Mouse (Mus musculus) neural tube, embryonic 14.5 days (tissue): ENCODE measurements around the gene Hap1. TPM values are rescaled to one million over a fixed set of nuclear protein-coding genes. Genes with fewer than 3 reads are reported as not detected.
"Not testable (repeated sequence)": the region's sequence is repeated elsewhere in the genome, so short reads cannot be mapped to it uniquely, and the experiment has no call there.

Experiments
- ATAC-seq: fragments of 200-750 bp; cut with Nextera tagmentation; 2 replicates; pipeline ENCODE4 v1.8.0; 2017; ENCODE audit warnings: low read depth, mild to moderate bottlenecking, moderate TSS enrichment, moderate library complexity
- H3K27ac ChIP-seq: fragments of 300-500 bp; sonication (generic); 2 replicates; pipeline ENCODE4 v1.5.1; 2014; ENCODE audit warnings: low read depth, mild to moderate bottlenecking, control low read depth, low read length, moderate library complexity, mixed read lengths
- H3K27me3 ChIP-seq: fragments of 300-500 bp; sonication (generic); 2 replicates; pipeline ENCODE4 v1.6.1; 2014; ENCODE audit warnings: low read length; ENCODE audit not compliant: control insufficient read depth, insufficient read depth
- H3K36me3 ChIP-seq: fragments of 300-500 bp; sonication (generic); 2 replicates; pipeline ENCODE4 v1.6.1; 2014; ENCODE audit warnings: low read length, mixed read lengths; ENCODE audit not compliant: control insufficient read depth, insufficient read depth
- H3K4me1 ChIP-seq: fragments of 300-500 bp; sonication (generic); 2 replicates; pipeline ENCODE4 v1.6.1; 2014; ENCODE audit warnings: low read length; ENCODE audit not compliant: control insufficient read depth, insufficient read depth
- H3K4me2 ChIP-seq: fragments of 300-500 bp; sonication (generic); 2 replicates; pipeline ENCODE4 v1.6.1; 2014; ENCODE audit warnings: mild to moderate bottlenecking, low read depth, low read length, control low read depth
- H3K4me3 ChIP-seq: fragments of 300-500 bp; sonication (generic); 2 replicates; pipeline ENCODE4 v1.5.1; 2014; ENCODE audit warnings: low read depth, low read length, control low read depth, mixed read lengths
- H3K9ac ChIP-seq: fragments of 300-500 bp; sonication (generic); replicated peaks from 2 replicates; pipeline ENCODE4 v1.6.1; 2014; ENCODE audit warnings: low read depth, mild to moderate bottlenecking, control low read depth, low read length, mixed read lengths
- H3K9me3 ChIP-seq: fragments of 300-500 bp; sonication (generic); 2 replicates; pipeline ENCODE4 v1.6.1; 2016; ENCODE audit warnings: low read length; ENCODE audit not compliant: control insufficient read depth
- WGBS: fragments of 180-500 bp; shearing (Covaris S2); extraction: QIAGEN DNeasy Blood & Tissue Kit; methylation state at CpG from one replicate; pipeline ENCODE4 v1.1.7; 2014; 5-methylcytosine and 5-hydroxymethylcytosine counted together
- polyA plus RNA-seq: library from polyadenylated mRNA; unstranded; fragments of >200 nt; fragmentation: Nextera tagmentation; extraction: Ambion mirVana; gene quantifications from 2 replicates; pipeline ENCODE4 v1.2.1, GENCODE M21; 2014

Gene Hap1
- polyA plus RNA-seq, 1 experiment from 2014 or later = 93.7 TPM

DNA sequence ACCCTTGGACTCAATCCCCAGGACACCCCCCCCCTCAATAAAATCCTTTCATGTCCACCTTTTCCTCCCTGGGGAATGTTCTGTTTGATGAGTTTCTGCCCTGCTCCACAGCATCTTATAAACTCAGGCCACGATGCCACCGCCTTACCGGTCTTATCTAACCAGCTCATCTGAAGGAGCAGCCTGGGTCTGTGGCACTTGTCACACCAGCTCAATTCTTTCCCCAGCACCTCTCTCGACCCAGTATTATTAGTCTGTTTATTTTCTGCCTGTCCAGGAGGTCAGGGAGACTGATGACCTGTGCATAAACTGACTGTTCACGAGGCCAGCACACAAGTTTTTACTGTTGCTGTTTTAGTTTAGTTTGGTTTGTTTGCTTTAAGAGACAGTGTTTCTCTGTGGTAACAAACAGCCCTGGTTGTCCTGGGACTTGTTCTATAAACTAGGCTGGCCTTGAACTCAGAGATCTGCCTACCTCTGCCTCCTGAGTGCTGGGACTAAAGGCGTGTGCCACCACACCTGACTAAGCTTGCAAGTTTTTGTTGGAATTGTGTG, 38.0 kb downstream of the Hap1 start:
- 75% methylated on average over 6 of the region's 6 CpGs for WGBS
- Histone ChIP-seq H3K27me3 (no peaks in the 10 kb centered on the region), H3K4me1 (peaks cover 4% of the 10 kb centered on the region; the same call in 1 of the 2 replicates), H3K36me3 (peaks cover 16% of the 10 kb centered on the region), H3K4me3 (no peak overlapping the region), H3K27ac (no peak overlapping the region), H3K9ac (no peak overlapping the region), H3K9me3 (no peaks in the 10 kb centered on the region), H3K4me2 (no peak overlapping the region)
- no peak for ATAC-seq

DNA sequence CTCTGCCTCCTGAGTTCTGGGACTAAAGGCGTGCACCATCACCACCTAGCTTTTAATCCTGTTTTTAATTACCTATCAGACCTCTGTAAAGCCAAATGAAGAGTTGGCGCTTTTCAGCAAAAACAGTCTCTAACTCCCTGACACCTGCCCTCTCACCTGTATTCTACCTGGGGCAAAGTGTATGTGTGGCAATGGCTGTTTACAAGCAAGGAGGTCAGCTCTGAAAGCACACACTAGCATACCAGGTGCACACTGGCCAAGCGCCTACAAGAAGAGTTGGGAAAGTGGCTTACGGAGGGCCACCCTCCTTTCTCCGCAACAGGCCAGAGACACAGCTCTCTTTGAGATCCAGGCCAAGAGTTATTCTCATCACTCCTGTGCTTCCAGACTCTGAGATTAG, 40.5 kb downstream of the Hap1 start:
- no peak overlapping the region for H3K27ac ChIP-seq
- no peak overlapping the region for H3K4me3 ChIP-seq
- no peak overlapping the region for H3K9ac ChIP-seq
- ATAC-seq = no peak
- no peaks in the 10 kb centered on the region for H3K36me3 ChIP-seq
- H3K27me3 ChIP-seq = no peaks in the 10 kb centered on the region
- 97% methylated on average over 5 of the region's 5 CpGs for WGBS
- H3K4me2 ChIP-seq = no peak overlapping the region
- H3K4me1 ChIP-seq = peaks cover 5% of the 10 kb centered on the region; the same call in 1 of the 2 replicates
- H3K9me3 ChIP-seq = no peaks in the 10 kb centered on the region

DNA sequence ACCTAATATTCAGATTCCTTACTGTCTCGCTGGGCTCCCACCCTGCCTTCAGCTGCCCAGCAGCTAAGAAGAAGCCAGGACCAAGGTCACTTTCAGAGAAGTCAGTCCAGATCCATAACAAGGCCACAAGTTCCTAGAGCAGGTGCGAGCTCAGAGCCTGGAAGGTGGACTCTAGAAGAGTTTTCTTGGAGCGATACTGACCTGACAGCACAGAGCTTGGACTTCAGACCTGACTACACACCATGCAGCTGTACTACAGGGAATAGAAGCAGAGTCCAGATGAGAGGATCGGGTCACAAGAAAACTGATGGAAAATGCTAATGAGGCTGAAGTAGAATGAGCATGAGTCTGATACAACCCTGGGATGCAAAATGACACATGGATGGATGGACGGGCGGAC, 42.5 kb downstream of the Hap1 start:
- H3K27me3 ChIP-seq = no peaks in the 10 kb centered on the region
- H3K4me3 ChIP-seq = no peak overlapping the region
- WGBS = 91% methylated on average over 6 of the region's 6 CpGs
- no peak overlapping the region for H3K9ac ChIP-seq
- no peaks in the 10 kb centered on the region for H3K9me3 ChIP-seq
- H3K4me1 ChIP-seq = peaks cover 5% of the 10 kb centered on the region; the same call in 1 of the 2 replicates
- no peak overlapping the region for H3K4me2 ChIP-seq
- no peaks in the 10 kb centered on the region for H3K36me3 ChIP-seq
- H3K27ac ChIP-seq = no peak overlapping the region
- no peak for ATAC-seq

DNA sequence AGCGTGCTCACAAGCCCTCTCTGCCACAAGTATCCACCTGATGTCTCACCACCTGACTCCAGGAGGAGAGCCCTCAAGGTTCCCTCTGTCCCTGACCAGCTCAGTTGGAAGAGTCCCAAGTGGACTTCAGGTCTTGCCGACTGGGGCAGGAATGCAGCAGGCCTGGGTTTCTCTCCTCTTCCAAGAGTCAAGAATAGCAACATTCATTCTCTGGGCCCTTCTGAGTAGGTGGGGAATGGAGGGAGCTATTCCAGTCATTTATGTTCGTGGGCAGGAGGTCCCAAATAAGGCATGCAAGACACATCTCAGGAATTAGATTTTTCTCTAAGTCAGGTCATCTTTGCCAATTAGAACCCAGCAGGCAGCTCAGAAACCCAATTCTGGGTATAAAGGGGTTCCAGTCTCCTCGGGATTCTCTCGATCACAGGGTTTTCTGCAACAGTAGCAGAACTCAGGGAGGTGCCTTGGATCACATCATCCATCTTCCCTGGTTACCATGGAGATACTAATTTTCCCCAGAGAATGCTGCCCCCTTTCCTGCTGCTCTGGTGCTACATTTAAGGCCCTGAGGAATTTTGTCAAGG, 43.7 kb downstream of the Hap1 start:
- no peak overlapping the region for H3K9ac ChIP-seq
- WGBS = 18% methylated on average over 5 of the region's 5 CpGs
- no peaks in the 10 kb centered on the region for H3K36me3 ChIP-seq
- H3K27ac ChIP-seq = no peak overlapping the region
- no peak overlapping the region for H3K4me3 ChIP-seq
- no peaks in the 10 kb centered on the region for H3K27me3 ChIP-seq
- H3K4me2 ChIP-seq = no peak overlapping the region
- ATAC-seq = no peak
- H3K4me1 ChIP-seq = peaks cover 5% of the 10 kb centered on the region; the same call in 1 of the 2 replicates
- H3K9me3 ChIP-seq = no peaks in the 10 kb centered on the region

DNA sequence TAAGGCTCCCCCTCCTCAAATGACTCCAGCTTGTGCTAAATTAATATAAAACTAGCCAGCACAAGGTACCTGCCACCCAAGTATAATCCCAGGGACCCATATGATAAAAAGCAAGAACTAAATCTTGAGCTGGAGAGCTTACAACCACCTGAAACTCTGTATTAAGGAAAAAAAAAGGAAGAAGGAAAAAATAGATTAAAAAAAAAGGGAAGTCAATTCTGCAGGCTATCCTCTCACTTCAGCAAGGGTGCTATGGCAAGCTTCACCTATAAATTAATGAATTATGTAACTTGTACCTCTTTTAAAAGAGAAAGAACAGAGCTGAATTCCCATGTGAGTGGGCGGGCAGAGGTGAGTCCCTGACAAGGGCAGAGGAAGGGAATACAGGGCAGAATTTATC, 44.3 kb downstream of the Hap1 start:
- H3K36me3 ChIP-seq = no peaks in the 10 kb centered on the region

DNA sequence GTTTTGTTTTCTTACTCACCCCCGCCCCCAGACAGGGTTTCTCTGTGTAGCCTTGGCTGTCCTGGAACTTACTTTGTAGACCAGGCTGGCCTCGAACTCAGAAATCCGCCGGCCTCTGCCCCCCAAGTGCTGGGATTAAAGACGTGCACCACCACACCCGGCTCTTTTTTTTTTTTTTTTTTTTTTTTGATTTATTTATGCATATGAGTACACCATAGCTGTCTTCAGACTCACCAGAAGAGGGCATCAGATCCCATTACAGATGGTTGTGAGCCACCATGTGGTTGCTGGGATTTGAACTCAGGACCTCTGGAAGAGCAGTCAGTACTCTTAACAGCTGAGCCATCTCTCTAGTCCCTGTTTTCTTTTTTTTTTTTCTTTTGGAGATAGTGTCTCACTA, 47.3 kb downstream of the Hap1 start:
- not testable (repeated sequence) for H3K4me3 ChIP-seq, H3K4me1 ChIP-seq, H3K27me3 ChIP-seq, H3K36me3 ChIP-seq, H3K27ac ChIP-seq, H3K9me3 ChIP-seq, H3K4me2 ChIP-seq, ATAC-seq, H3K9ac ChIP-seq
- WGBS = 91% methylated on average over 6 of the region's 6 CpGs

More for the DNA sequence above, 44.3 kb downstream of the Hap1 start:
- ATAC-seq = no peak
- Histone ChIP-seq H3K27ac (no peak overlapping the region), H3K4me3 (no peak overlapping the region), H3K27me3 (no peaks in the 10 kb centered on the region), H3K4me1 (peaks cover 5% of the 10 kb centered on the region; the same call in 1 of the 2 replicates), H3K9me3 (no peaks in the 10 kb centered on the region), H3K4me2 (no peak overlapping the region), H3K9ac (no peak overlapping the region)
- WGBS = 68% methylated on average over 1 of the region's 1 CpGs

DNA sequence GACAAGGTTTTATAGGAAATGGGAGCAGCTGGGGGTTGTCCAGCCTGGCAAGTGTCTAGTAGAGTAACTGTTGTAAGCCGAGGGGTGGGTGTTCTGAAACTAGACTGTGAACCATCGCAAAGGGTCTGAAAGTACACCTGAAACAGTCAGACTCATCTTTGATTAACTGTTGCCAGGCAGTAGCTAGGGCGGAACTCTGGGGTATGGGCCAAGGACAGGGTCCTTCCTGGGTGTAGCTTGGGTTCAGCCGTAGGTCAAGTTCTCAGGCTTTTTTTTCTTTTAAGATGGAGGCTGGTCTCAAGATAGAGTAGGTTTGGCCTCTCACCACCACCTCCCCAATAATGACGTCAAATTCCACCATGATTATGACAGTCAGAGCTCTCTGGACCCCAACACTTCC, 48.0 kb downstream of the Hap1 start:
- Histone ChIP-seq H3K4me2 (no peak overlapping the region), H3K4me1 (peaks cover 5% of the 10 kb centered on the region; the same call in 1 of the 2 replicates), H3K9ac (no peak overlapping the region), H3K27me3 (no peaks in the 10 kb centered on the region), H3K36me3 (no peaks in the 10 kb centered on the region), H3K27ac (no peak overlapping the region), H3K9me3 (no peaks in the 10 kb centered on the region), H3K4me3 (no peak overlapping the region)
- WGBS = 93% methylated on average over 5 of the region's 5 CpGs
- ATAC-seq = no peak

DNA sequence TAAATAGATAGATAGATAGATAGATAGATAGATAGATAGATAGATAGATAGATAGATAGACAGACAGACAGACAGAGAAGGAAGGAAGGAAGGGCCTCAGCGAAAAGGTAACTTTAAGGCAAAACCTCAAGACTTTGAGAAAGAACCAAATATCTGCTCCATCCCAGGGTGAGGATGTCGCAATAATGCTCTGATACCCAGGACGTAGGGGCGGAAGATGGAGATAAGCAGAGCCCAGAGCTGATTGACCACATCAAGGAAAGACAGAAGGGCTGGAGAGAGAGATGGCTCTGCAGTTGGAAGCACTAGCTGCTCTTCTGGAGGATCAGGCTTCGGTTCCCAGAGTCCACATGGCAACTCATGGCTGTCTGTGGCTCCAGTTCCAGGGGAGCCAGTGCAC, 54.6 kb downstream of the Hap1 start:
- 95% methylated on average over 5 of the region's 5 CpGs for WGBS
- H3K36me3 ChIP-seq = no peaks in the 10 kb centered on the region
- no peak for ATAC-seq

DNA sequence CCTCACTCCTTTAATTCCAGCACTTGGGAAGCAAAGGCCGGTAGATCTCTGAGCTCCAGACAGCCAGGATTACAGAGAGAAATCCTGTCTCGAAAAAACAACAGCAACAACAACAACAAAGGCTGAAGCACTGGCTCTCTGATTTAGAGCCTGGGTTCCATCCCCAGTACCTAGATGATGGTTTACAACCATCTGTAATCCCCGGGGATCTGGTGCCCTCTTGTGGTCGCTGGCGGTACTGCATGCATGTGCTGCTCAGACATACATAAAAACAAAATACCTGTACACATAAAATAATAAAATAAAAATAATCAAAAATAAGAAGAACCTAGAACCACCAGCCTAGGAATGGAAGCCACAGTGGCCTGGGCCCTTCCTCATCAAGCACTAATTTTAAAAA, 55.6 kb downstream of the Hap1 start:
- no peaks in the 10 kb centered on the region for H3K9me3 ChIP-seq
- no peak overlapping the region for H3K4me3 ChIP-seq
- H3K27me3 ChIP-seq = no peaks in the 10 kb centered on the region
- H3K36me3 ChIP-seq = no peaks in the 10 kb centered on the region
- ATAC-seq = no peak
- WGBS = 5% methylated on average over 5 of the region's 5 CpGs
- H3K4me2 ChIP-seq = no peak overlapping the region
- no peak overlapping the region for H3K27ac ChIP-seq
- H3K9ac ChIP-seq = no peak overlapping the region
- no peaks in the 10 kb centered on the region for H3K4me1 ChIP-seq

More for the DNA sequence above, 54.6 kb downstream of the Hap1 start:
- Histone ChIP-seq H3K4me1 (no peaks in the 10 kb centered on the region), H3K27me3 (no peaks in the 10 kb centered on the region), H3K4me2 (no peak overlapping the region), H3K9me3 (no peaks in the 10 kb centered on the region), H3K4me3 (no peak overlapping the region), H3K9ac (no peak overlapping the region), H3K27ac (no peak overlapping the region)
